Mouse (Mus musculus) adrenal gland, postnatal 10 days (tissue): Measurements from ENCODE around the gene A830018L16Rik. TPM values are rescaled to one million over a fixed set of nuclear protein-coding genes. Genes with fewer than 3 reads are reported as not detected.

ENCODE experiments used
- DNase-seq: peaks from one replicate; pipeline ENCODE4 v3.0.0; 2021; ENCODE audit warnings: mixed read lengths
- total RNA-seq, 2 experiments: library from RNA; stranded (reverse); gene quantifications; 2 replicates each; pipeline ENCODE4 v1.2.3; 2021

Gene A830018L16Rik
- total RNA-seq, 2 experiments from 2014 or later, result 2.7 to 4.5 TPM

DNA sequence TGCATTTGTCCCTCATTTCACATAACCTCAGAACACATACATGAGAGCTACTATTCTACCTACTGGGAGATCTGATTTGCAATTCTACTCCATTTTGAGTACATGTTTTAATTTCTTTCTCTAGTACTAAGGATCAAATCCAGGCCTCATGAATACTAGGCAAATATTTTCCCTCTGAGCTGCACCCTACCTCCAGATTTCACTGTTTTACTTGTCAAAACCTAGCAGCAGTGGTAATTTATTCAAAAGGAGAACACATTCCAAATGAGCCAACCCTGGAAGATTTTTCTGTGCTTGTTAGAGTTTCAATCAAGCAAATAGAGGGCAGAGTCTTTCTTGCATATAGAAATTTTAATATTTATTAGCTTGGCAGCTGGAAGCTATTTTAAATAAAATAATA, 238.9 kb downstream of the A830018L16Rik start:
- no peak for DNase-seq

DNA sequence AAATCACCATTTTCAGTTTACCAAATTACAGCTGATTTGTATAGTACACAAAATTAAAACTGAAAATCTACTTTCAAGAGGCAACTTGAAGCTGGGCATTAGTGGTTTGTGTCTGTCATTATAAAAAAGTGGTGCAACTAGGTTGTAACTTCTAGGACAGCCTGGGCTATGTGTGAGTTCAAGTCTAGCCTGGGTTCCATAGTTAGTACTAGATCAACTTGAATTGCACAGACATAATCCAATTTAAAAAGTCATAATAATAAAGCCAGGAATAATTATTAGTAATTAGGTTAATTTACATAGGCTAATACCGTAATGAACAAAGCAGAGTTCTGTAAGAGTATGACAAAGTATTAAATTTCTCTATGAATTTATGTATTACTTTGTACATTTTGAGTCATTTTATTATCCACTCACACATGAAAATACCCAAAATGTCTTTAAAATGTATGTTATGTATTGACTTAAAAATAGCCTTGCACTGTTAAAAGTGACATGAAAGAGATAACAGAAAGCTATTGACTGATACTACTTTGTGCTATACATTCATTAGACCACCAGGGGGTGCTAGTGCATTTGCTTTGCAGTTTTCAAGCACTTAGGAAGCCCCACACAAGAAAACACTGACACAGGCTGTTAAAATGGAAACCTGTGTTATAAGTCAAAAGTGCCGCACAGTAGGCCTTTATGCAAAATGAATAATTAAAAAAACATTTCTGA, 243.6 kb downstream of the A830018L16Rik start:
- DNase-seq, result peak; percentile 58

DNA sequence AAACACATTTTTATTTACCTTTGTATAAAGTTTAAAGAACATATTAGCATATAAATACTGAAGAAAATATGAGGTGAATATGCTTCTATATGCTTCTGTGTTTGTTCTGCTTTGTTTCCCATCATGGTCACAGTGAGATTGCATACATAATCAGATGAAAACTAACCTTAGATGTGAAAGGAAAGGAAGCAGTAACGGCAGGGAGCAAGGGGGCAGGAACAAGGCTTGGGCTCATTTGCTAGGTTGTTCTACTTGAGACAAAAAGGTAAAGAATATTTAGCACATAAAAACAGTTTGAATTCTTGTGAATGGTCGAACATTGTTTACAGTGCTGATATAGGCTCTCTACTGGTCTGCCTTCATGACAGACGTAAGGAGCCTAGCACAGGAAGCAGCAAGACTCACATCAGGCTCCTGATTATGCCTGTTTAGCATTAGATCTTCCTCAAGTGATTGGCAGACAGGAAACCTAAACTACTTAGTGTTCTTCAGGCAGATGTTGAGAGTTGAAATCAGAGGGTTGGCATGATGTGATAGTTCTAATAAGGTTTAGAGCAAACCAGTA, 244.2 kb downstream of the A830018L16Rik start:
- no peak for DNase-seq

DNA sequence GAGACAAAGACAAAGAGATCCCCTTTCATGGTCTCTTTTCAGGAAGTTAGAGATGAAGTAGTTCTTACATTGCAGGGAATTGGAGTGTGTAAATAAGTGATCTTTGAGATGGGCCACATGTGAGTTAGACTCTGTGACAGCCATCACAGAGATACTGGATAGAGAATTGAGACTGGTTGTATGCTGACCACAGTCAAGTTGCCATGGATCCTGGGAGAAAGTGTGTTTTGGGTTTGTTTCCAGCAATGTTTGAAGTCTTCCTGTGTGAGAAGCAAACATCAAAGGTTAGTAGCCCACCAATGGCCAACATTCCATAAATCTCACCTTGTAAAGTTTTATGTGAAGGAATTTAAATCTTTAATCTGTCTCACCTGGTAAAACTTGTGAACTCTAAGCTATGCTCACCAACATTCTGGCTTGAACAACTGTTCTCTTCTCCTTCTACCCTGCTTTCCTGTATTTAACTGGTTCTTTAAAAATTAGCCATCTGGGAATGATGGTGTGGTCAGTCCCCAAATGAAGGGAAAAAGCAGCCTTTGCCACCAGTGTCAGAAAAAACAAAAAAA, 330.9 kb downstream of the A830018L16Rik start:
- DNase-seq, result no peak

DNA sequence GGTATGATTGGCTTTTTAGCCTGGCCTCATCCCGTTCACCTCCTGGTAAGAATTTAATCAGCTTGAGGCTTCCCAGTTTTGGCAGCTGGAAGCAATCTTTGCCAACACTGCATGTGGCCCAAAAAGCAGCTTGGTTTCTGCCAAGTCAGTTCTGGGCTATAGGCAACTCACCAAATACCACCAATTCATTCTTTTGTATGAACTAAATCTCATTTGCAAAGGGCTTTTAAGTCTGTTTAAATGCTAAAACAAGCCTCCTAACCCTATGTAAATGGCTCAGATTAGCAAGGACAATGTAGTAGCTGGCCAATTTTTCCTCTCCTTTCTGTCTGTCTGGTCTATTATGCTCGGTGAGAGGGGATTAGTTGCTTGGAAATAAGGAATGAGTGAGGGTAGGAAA, 334.5 kb downstream of the A830018L16Rik start:
- no peak for DNase-seq

DNA sequence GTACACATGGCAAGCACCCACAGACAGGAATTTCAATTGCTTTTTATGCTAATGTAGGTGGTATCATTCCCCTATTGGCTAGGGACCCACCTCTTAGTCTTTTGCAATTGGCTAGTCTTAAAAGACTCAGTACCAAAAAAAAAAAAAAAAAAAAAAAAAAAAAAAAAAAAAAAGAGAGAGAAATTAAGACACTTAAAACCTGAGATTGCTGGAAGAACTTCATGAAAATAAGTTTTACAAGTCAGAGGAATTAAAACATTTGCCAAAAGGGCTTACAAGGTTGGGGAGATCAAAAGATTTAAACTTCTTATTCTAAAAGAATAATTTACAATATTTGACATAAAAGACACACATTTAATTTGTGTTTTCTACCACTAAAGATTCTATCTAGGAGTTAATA, 336.2 kb downstream of the A830018L16Rik start:
- no peak for DNase-seq

DNA sequence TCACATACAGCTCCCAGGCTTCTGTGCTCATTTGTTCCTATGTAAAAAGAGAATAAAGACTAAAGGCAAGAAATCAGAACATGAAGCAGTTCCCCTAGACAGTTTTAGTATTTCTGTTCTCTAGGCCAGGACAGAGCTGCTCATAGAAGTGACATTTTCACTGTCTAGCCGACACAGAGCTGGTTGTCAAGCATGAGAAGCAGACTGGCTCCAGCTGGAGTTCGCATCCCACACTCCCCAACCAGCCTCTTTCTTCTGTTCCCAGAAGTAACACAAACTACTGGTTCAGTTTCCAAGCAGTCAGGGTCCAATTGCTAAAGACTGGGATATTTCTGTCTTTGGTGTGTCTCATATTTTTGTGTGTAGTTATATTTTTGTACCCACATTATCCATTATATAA, 336.7 kb downstream of the A830018L16Rik start:
- no peak for DNase-seq

DNA sequence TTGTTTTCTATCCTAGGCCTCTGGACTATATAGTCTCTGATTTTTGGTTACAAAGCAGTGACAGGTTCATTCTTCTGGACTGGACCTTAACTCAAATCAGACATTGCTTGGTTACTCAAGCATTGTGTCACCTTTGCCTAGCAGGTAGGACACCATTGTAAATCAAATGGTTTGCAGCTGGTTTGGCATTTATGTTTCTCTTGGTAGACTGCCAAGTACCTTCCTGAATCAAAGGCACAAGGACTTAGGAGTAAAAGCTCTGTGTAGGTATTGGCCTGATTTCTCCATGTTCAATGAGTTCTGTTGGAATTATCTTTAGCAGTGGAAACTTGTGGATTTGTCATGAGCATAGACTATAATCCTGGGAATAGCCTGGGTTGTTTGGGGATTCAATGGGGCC, 338.1 kb downstream of the A830018L16Rik start:
- no peak for DNase-seq

DNA sequence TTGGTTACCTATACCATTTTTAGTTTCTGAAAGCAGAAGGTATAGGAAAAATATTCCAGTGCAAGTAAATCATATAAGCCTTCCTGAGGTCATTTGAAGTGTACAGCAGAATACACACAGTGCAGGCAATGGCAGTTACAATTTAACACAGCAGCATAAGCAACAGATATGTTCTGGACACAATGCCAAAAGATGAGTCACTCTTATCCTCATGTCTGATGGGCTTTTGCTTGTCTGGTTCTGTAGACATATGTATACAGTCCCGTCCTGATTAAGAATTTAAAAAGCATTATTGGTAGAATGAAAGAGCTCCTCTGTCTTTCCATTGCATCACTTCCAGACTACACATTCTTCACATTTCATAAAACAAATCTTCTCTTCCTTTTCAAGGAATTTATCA, 374.4 kb downstream of the A830018L16Rik start:
- DNase-seq, result no peak

DNA sequence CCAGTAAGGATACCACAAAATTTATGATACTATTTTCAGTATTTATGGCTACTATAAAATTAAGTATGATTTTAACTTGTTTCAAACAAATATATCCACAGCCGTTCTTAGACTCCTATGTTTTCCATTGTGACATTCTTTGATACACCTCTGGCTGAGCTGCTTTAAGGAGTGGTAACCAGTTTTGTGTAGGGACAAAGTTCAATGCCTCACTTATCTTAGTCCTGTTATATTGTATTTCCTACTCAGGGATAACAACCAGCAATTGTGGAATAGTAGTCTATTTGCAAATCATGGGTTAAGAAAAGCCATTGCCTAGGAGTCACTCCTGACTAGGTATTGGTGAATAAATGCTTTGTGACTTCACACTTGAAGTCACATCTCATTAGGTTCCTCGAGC, 378.9 kb downstream of the A830018L16Rik start:
- no peak for DNase-seq

DNA sequence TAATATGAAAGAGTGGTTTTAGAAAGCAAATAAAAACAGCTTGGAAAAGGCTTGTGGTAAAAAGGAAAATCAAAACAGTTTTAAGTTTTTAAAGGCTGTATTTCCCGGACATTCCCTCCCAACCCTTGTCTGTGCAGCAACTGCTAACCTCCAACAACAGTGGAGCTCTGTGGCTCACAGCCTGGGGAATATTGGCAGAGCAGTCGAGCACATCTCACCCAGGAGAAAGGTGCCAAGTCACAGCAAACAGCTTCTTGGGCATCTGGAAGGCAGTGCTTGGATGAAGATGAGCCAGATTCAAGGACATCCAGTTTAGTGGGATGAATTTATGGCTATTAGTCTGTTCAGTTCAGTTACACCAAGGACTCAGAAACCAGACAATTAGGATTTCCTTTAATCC, 381.8 kb downstream of the A830018L16Rik start:
- DNase-seq, result no peak

DNA sequence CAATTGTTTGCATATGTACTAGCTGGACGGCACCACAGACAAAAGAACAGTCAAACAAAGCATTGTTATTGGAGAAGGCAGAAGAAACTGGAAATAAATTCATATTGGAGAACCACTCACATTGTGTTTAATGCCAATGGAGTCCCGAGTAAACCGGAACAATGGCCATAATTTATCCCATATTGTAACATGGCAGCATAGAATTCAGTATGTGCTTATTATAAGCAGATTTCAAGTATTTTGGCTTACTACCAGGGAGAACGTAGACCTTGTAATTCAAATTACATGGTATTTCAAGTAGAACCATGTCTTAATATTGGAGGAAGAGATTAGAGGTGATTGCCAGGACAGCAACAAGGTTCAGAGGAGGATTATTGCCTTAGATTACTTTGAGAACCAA, 458.9 kb downstream of the A830018L16Rik start:
- no peak for DNase-seq

DNA sequence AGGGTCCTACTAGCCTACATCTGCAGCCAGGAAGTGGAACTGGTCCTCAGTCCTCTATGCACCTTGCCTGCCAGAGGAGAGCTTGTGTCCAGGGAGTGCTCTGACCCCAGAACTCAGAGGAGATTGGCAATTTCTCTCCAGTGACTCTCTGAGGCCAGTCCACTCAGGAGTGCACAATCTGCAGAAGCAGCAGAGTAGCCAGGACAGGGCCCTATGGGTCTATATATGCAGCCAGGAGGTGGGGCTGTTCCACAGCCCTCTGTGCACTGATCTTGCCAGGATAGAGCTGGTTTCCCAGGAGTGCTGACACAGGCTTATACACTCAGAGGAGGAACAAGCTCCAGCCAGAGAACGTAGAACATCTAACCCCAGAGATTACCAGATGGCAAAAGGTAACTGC, 459.7 kb downstream of the A830018L16Rik start:
- peak; percentile 29 for DNase-seq

DNA sequence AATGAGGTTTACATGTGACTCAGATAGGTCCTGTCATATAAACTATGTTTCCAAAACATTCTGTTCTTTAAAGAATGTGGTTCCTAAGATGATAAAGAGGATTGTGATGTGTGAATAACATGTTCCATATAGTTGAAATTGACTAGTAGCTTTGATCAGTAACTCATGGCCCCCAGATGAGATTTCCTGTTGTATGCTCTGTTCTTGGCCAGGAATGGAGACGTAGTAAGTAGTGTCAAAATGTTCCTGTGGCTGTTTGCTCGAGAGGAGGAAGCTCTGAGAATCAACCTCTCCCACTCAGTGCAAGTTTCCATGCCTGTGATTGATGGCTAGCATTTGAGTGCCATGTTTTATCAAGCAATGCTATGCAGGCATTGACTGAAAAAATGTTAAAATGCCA, 467.8 kb downstream of the A830018L16Rik start:
- DNase-seq, result no peak

DNA sequence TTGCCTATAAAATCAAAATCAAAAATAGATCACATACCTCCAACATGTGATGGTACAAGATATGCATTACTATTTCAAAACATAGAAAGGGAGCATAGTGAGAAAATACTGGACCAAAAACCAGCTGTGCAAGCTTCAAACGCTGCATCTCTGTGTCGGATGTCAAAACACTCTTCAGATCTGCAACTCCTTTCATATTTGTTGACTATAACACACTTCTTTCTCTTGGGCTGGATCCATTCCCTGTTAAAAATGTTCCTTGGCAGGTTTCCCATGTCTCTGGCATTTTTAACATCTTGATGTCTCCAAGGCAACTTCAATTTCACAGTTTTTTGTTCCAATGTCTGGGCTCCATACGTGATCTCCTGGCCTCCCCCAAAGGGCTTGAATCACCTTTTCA, 481.8 kb downstream of the A830018L16Rik start:
- no peak for DNase-seq

DNA sequence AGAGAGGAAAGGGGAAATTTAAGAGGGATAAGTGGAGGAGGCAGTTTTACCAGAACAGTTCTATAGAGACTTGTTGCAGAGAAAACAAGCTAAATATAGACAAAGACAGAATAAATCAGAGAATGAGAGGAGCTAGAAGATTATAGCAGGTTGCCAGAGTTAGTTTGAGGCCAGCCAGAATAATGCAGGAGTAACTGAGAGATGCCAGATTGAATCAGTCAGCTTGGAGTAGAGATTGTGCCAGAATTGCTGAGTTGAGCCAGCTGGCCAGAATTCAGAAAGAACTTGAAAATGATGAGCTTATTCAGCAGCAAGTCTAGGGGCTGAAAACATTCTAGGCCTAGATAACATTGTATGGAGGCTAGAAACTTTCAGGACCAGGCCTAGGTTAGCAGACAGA, 502.0 kb downstream of the A830018L16Rik start:
- no peak for DNase-seq

DNA sequence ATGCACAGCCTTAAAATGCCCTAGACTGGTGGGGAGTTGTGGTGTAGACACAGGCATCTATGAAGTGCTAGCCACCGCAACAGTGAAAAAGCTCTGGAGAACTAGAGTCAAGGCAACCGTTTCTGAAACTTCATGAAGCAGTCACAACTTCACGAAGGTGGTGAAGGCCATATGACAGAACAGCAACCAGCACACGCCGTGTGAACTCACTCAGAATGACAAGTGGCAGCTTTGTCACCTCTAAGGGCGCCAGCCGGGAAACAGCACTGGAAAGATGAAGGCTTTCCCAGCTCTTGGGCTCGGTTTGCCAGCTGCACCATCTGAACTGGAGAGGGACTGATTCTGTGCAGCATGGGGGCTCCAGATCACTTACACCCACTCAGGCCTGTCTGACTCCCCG, 523.1 kb downstream of the A830018L16Rik start:
- DNase-seq, result no peak

DNA sequence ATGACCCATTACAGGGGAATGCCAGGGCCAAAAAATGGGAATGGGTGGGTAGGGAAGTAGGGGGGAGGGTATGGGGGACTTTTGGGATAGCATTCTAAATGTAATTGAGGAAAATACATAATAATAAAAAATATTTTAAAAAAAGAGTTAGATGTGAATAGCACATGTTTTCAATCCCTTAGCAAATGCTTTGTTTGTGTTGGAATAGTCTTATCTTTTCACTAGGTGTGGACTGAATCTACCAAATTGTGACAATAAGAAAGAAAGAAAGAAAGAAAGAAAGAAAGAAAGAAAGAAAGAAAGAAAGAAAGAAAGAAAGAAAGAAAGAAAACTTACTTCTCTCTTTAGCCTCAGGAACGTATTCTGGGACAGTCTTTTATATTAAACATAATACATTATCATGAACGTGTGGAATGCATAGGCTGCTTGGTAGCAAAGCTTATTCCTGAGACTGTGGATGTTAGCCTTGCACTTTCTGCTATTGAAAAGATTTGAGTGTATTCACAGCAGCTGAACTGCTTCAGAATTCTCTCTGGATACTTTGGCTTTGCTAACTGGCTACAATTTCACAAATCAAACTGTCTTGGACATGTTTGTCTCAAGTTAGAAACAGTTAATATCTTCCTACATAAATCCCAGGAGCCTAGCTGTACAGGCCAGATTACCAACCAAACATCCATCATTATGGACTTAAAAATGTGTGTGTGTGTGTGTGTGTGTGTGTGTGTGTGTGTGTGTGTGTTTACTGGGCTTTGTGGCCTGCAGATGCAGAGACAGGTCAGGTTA, 545.7 kb downstream of the A830018L16Rik start:
- DNase-seq, result no peak

DNA sequence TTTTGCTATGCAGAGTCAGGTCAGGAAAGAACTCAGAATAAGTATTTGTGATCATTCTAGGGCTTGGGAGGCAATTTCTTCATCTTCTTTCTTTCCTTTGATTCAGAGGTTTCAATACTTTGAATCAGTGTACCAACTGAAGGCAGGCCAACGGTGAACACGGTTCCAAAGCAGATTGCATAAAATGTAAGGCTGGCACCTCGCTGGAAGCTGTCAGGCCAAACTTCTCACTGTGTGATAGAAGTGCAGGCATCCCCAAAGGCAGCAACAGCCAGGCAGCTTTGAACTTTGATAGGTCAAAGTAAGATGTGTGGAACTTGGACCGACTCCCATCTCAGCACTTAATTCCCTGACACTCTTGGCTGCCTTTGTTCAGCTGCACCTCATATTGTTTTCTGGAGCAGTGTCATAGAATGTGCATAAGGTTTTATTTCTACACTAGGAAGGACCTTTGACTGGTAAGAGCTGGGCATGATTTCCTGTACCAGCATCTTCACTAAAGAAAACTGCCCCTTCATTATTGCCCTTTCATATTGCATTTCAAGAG, 568.8 kb downstream of the A830018L16Rik start:
- no peak for DNase-seq

DNA sequence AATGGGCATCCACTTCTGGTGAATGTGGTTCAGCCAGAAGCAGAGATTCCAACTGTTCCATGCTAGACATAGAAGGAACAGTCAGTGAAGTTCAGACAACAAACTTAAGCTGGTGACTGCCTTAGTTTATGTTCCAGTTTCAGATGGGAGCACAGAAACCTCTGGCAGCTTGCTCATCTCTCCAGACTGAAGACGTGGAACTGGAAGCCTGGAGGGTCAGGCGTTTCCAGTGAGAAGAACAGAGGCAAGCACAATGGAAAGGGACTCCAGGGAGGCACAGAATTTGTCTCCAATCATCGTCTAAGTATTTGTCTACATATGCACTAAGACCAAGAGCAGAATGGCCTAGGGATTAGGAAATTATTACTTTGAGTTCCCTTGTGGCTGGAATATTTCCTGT, 576.1 kb downstream of the A830018L16Rik start:
- DNase-seq, result no peak

DNA sequence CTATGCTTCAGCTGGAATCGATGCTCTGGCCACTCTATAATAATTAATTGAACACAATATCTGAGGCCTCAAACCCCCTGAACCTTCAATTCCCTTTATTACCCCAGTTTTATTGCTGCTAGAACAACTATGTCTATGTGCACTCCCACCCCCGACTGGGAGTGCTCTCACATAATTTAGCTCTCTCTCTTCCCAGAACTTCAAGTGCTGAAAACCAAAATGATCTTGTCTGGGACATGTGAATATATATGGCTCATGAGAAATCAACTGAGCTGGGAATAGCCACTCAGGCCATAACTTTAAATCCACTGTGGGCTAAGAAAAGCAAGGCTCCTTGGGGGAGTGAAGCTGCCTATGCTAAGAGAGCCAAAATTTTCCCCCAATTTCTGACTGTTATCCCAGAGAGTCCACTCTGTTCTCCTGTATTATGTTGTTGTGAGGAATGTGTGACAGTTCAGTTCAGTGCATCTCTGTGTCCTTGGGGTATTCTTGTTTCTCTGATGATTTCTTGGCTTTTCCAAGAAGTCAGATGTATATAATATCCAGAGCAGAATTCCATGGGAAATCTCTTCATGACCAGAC, 582.5 kb downstream of the A830018L16Rik start:
- no peak for DNase-seq

DNA sequence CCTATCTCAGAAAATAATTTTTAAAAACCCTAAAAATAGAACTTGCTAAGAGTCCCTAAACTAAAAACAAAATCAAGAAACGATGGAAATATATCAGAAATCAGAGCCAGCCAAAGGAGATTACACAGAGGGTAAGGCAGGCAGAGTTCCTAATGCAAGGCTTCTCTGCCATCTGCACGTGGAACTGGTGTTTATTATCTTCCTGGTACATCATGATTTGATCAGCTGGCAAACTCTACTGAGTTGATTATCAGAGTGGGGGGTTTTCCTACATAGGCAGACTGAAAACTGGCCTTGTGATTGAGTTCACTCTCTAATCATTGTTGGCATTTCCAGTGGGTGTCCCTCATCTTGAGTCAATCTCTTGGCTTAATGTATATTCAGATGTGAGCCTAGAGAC, 583.7 kb downstream of the A830018L16Rik start:
- no peak for DNase-seq

DNA sequence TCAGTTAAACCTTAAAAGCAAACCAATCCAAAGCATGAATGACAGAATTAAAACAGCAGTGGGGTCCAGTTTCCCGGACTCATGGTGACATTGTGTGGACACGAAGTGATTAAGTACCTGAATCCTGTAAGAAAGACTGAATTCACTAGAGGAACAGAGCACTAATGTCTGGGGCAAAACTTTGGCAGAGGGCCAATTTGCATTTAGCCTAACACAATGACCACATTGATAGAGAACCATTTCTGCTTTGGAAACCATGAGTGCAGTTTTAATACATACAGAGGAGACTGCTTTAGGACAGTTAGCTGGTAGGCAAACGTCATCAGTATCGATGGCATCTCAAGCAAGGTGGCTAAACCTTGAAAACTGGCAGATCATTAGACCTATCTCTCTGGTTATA, 586.7 kb downstream of the A830018L16Rik start:
- DNase-seq, result no peak
